Mouse (Mus musculus) heart, embryonic 16.5 days (tissue): ENCODE results near the gene Acaca. TPM values are rescaled to one million over a fixed set of nuclear protein-coding genes. Genes with fewer than 3 reads are reported as not detected.
"Not testable (repeated sequence)": the region's sequence is repeated elsewhere in the genome, so short reads cannot be mapped to it uniquely, and the experiment has no call there.

Source experiments
- ATAC-seq: fragments of 200-750 bp; cut with Nextera tagmentation; replicated peaks from 2 replicates; pipeline ENCODE4 v1.8.0; 2017; ENCODE audit warnings: moderate number of reproducible peaks; ENCODE audit not compliant: insufficient read depth, low FRiP score; ENCODE audit errors: extremely low read depth
- H3K27ac ChIP-seq: fragments of 300-500 bp; sonication (generic); 2 replicates; pipeline ENCODE4 v1.5.1; 2014; ENCODE audit warnings: mild to moderate bottlenecking, low read length, control low read depth, moderate library complexity
- H3K27me3 ChIP-seq: fragments of 300-500 bp; sonication (generic); 2 replicates; pipeline ENCODE4 v1.6.1; 2014; ENCODE audit warnings: low read length, mixed read lengths; ENCODE audit not compliant: control insufficient read depth, insufficient read depth
- H3K36me3 ChIP-seq: fragments of 300-500 bp; sonication (generic); 2 replicates; pipeline ENCODE4 v1.6.1; 2014; ENCODE audit not compliant: control insufficient read depth, insufficient read depth
- H3K4me1 ChIP-seq: fragments of 300-500 bp; sonication (generic); 2 replicates; pipeline ENCODE4 v1.6.1; 2014; ENCODE audit warnings: low read length, mixed read lengths; ENCODE audit not compliant: control insufficient read depth, insufficient read depth
- H3K4me2 ChIP-seq: fragments of 300-500 bp; sonication (generic); 2 replicates; pipeline ENCODE4 v1.6.1; 2014; ENCODE audit warnings: low read depth, mild to moderate bottlenecking, control low read depth, low read length
- H3K4me3 ChIP-seq: fragments of 300-500 bp; sonication (generic); 2 replicates; pipeline ENCODE4 v1.5.1; 2014; ENCODE audit warnings: mild to moderate bottlenecking, control low read depth, low read length
- H3K9ac ChIP-seq: fragments of 300-500 bp; sonication (generic); 2 replicates; pipeline ENCODE4 v1.6.1; 2014; ENCODE audit warnings: low read length, control low read depth
- H3K9me3 ChIP-seq: fragments of 300-500 bp; sonication (generic); replicated peaks from 2 replicates; pipeline ENCODE4 v1.6.1; 2016; ENCODE audit warnings: low read length; ENCODE audit not compliant: control insufficient read depth
- WGBS: fragments of 180-500 bp; shearing (Covaris S2); extraction: QIAGEN DNeasy Blood & Tissue Kit; methylation state at CpG from one replicate; pipeline ENCODE4 v1.1.7; 2014; 5-methylcytosine and 5-hydroxymethylcytosine counted together
- polyA plus RNA-seq: library from polyadenylated mRNA; unstranded; fragments of >200 nt; fragmentation: Nextera tagmentation; extraction: Ambion mirVana; gene quantifications from 2 replicates; pipeline ENCODE4 v1.2.1, GENCODE M21; 2015

The Acaca gene
- polyA plus RNA-seq, 1 experiment from 2014 or later: 5.1 TPM

- Histone ChIP-seq H3K4me3 (no peak overlapping the region), H3K36me3 (no peaks in the 10 kb centered on the region), H3K9me3 (no peaks in the 10 kb centered on the region), H3K27me3 (no peaks in the 10 kb centered on the region), H3K4me2 (no peak overlapping the region), H3K27ac (no peak overlapping the region), H3K9ac (no peak overlapping the region), H3K4me1 (no peaks in the 10 kb centered on the region)
- 73% methylated on average over 7 of the region's 7 CpGs for WGBS
- ATAC-seq: no peak
Measured at GRCm38 (mm10) chr11:84324032-84324752, 194.7 kb downstream of the Acaca start.

DNA sequence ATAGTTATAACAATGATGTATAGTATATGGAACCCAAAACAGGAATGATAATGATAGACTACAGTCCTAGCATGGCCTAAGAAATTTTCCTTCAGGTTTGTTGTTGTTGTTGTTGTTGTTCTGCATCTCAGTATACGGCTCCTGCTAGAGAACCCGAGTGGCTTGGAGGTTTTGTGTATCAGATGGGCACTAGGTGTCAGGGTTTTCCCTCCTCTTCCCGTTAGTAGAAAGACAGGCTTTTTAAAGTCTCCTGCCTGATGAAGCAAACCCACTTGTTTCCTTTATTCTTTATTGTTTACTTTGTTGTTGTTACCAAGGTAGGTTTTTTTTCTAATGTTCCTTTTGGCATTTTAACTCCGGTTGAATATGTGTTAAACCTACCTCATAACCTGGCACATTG is 197.6 kb downstream of the Acaca start:
- H3K4me1 ChIP-seq: no peaks in the 10 kb centered on the region
- no peak overlapping the region for H3K27ac ChIP-seq
- H3K27me3 ChIP-seq: no peaks in the 10 kb centered on the region
- no peak overlapping the region for H3K9ac ChIP-seq
- ATAC-seq: no peak
- no peak overlapping the region for H3K4me3 ChIP-seq
- WGBS: 76% methylated on average over 4 of the region's 4 CpGs
- no peaks in the 10 kb centered on the region for H3K9me3 ChIP-seq
- no peaks in the 10 kb centered on the region for H3K36me3 ChIP-seq
- H3K4me2 ChIP-seq: no peak overlapping the region

DNA sequence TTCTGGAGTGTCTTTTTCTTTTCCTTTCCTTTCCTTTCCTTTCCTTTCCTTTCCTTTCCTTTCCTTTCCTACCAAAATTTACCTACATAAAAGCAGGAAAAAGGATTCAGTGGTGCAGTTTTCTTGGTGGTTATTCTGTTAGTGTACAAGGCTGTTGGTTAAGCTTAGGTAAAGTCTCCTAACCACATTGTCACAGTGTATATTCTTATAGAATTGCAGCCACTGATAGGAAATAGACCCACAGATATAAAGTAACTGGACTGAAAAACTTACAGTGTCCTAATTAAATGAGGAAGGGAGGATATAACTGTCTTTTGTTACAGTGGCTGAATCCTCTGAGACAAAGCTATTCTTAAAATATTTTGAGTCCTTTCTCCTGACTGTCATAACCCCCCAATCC is 202.9 kb downstream of the Acaca start:
- no peak for ATAC-seq
- Histone ChIP-seq H3K9me3 (no peaks in the 10 kb centered on the region), H3K4me3 (no peak overlapping the region), H3K27ac (no peak overlapping the region), H3K9ac (no peak overlapping the region), H3K27me3 (no peaks in the 10 kb centered on the region), H3K4me1 (no peaks in the 10 kb centered on the region), H3K4me2 (no peak overlapping the region), H3K36me3 (no peaks in the 10 kb centered on the region)

- ATAC-seq: no peak
- H3K27ac ChIP-seq: no peak overlapping the region
- WGBS: 80% methylated on average over 3 of the region's 3 CpGs
- H3K9ac ChIP-seq: no peak overlapping the region
- no peaks in the 10 kb centered on the region for H3K9me3 ChIP-seq
- H3K4me3 ChIP-seq: no peak overlapping the region
- no peak overlapping the region for H3K4me2 ChIP-seq
- H3K36me3 ChIP-seq: no peaks in the 10 kb centered on the region
- H3K27me3 ChIP-seq: no peaks in the 10 kb centered on the region
- H3K4me1 ChIP-seq: no peaks in the 10 kb centered on the region
Measured at GRCm38 (mm10) chr11:84332860-84333259, 203.4 kb downstream of the Acaca start.

DNA sequence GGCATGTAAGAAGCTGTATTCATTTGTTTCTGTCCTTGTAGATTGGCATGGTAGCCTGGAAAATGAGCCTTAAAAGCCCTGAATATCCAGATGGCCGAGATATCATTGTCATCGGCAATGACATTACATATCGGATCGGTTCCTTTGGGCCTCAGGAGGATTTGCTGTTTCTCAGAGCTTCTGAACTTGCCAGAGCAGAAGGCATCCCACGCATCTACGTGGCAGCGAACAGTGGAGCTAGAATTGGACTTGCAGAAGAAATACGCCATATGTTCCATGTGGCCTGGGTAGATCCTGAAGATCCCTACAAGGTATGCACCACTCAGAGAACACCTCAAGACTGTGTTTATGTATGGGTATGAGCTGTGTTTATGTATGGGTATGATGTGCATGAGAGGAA is 208.8 kb downstream of the Acaca start:
- not testable (repeated sequence) for H3K4me1 ChIP-seq, H3K4me2 ChIP-seq, H3K4me3 ChIP-seq, H3K9ac ChIP-seq, H3K36me3 ChIP-seq, H3K27me3 ChIP-seq, H3K27ac ChIP-seq, ATAC-seq, H3K9me3 ChIP-seq
- 97% methylated on average over 5 of the region's 8 CpGs for WGBS

DNA sequence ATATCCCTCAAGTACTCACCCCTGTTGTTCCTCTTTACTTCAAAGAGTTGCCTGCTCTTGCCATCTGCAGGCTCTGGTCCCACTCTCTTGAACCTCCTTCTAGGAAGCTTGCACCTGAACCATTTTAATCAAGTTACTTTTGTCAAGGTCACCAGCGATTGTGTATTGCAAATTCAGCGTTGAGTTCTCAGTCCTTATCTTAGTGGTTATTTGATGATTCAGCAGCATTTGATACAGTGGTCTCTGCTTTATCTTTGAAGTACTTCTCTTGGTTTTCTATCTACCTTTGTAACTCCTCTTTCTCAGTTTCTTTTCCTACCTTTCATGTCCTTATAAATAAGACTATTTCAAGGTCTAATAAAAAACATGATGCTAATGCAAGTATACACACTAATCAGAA is 211.2 kb downstream of the Acaca start:
- Histone ChIP-seq H3K9me3 (no peaks in the 10 kb centered on the region), H3K4me2 (no peak overlapping the region), H3K27ac (no peak overlapping the region), H3K27me3 (no peaks in the 10 kb centered on the region), H3K36me3 (peaks cover 9% of the 10 kb centered on the region), H3K9ac (no peak overlapping the region), H3K4me3 (no peak overlapping the region), H3K4me1 (peaks cover 9% of the 10 kb centered on the region; the same call in 1 of the 2 replicates)
- ATAC-seq: no peak
- 55% methylated on average over 2 of the region's 2 CpGs for WGBS

GRCm38 (mm10) chr11:84344522-84345236 is 215.2 kb downstream of the Acaca start:
- 39% methylated on average over 6 of the region's 6 CpGs for WGBS

GRCm38 (mm10) chr11:84347766-84348165 is 218.3 kb downstream of the Acaca start:
- ATAC-seq: no peak
- no peak overlapping the region for H3K4me2 ChIP-seq
- H3K4me3 ChIP-seq: no peak overlapping the region
- WGBS: 72% methylated on average over 2 of the region's 2 CpGs
- no peak overlapping the region for H3K9ac ChIP-seq
- H3K9me3 ChIP-seq: no peaks in the 10 kb centered on the region
- H3K36me3 ChIP-seq: no peaks in the 10 kb centered on the region
- no peaks in the 10 kb centered on the region for H3K27me3 ChIP-seq
- peaks cover 20% of the 10 kb centered on the region for H3K4me1 ChIP-seq
- H3K27ac ChIP-seq: no peak overlapping the region

More at GRCm38 (mm10) chr11:84344522-84345236, 215.2 kb downstream of the Acaca start:
- Histone ChIP-seq H3K4me2 (peak overlapping the region; percentile 32), H3K4me3 (no peak overlapping the region), H3K9me3 (no peaks in the 10 kb centered on the region), H3K27me3 (no peaks in the 10 kb centered on the region), H3K9ac (0 out of 2 replicates have a peak overlapping the region, but pooled peaks have one; percentile 25), H3K4me1 (peaks cover 15% of the 10 kb centered on the region), H3K27ac (peak overlapping the region; percentile 76), H3K36me3 (no peaks in the 10 kb centered on the region)
- peak; percentile 75 for ATAC-seq
